Mouse (Mus musculus): ENCODE results near the gene Plch1. TPM values are rescaled to one million over a fixed set of nuclear protein-coding genes. Genes with fewer than 3 reads are reported as not detected.
A peak's percentile ranks its signal among the peaks of the same experiment; 100 is the strongest.

Plch1 gene
- polyA plus RNA-seq, 1 experiment from 2014 or later: 2.2 TPM

- Histone ChIP-seq H3K4me2 (replicated peaks; ENCODE audit: low read depth) (no peak overlapping the region), H3K4me3 (ENCODE audit: low read depth, low read length) (no peak overlapping the region), H3K27ac (ENCODE audit: low read depth, low read length) (no peak overlapping the region), H3K9me3 (ENCODE audit: control insufficient read depth) (no peaks in the 10 kb centered on the region), H3K27me3 (replicated peaks; ENCODE audit: control insufficient read depth, insufficient read depth, low read length) (no peaks in the 10 kb centered on the region), H3K4me1 (replicated peaks; ENCODE audit: control insufficient read depth, insufficient read depth, low read length) (no peaks in the 10 kb centered on the region), H3K36me3 (ENCODE audit: control insufficient read depth, insufficient read depth) (no peaks in the 10 kb centered on the region), H3K9ac (ENCODE audit: low read depth, low read length) (no peak overlapping the region)
- WGBS: 39% methylated on average over 1 of the region's 1 CpGs
- no peak for TF ChIP-seq CTCF (IDR thresholded peaks at IDR 0.05; ENCODE audit: low read depth)
- no peak for ATAC-seq
Observed at GRCm38 (mm10) chr3:63823874-63824400, 75.3 kb downstream of the Plch1 start.

- Histone ChIP-seq H3K4me1 (replicated peaks; ENCODE audit: control insufficient read depth, insufficient read depth, low read length) (no peaks in the 10 kb centered on the region), H3K36me3 (ENCODE audit: control insufficient read depth, insufficient read depth) (no peaks in the 10 kb centered on the region)
- TF ChIP-seq CTCF (IDR thresholded peaks at IDR 0.05; ENCODE audit: low read depth): no peak
Observed at GRCm38 (mm10) chr3:63822631-63823030, 76.6 kb downstream of the Plch1 start.

GRCm38 (mm10) chr3:63815131-63815530, 84.1 kb downstream of the Plch1 start:
- Histone ChIP-seq H3K36me3 (ENCODE audit: control insufficient read depth, insufficient read depth) (no peaks in the 10 kb centered on the region), H3K9ac (ENCODE audit: low read depth, low read length) (no peak overlapping the region), H3K27ac (ENCODE audit: low read depth, low read length) (no peak overlapping the region), H3K4me3 (ENCODE audit: low read depth, low read length) (no peak overlapping the region), H3K9me3 (ENCODE audit: control insufficient read depth) (no peaks in the 10 kb centered on the region), H3K4me1 (replicated peaks; ENCODE audit: control insufficient read depth, insufficient read depth, low read length) (peaks cover 5% of the 10 kb centered on the region; the same call in 1 of the 2 replicates), H3K4me2 (replicated peaks; ENCODE audit: low read depth) (no peak overlapping the region), H3K27me3 (replicated peaks; ENCODE audit: control insufficient read depth, insufficient read depth, low read length) (no peaks in the 10 kb centered on the region)
- ATAC-seq: no peak
- no peak for TF ChIP-seq CTCF (IDR thresholded peaks at IDR 0.05; ENCODE audit: low read depth)
- WGBS: 53% methylated on average over 3 of the region's 3 CpGs

More at GRCm38 (mm10) chr3:63822631-63823030, 76.6 kb downstream of the Plch1 start:
- H3K4me3 ChIP-seq (ENCODE audit: low read depth, low read length): no peak overlapping the region
- no peaks in the 10 kb centered on the region for H3K9me3 ChIP-seq (ENCODE audit: control insufficient read depth)
- H3K9ac ChIP-seq (ENCODE audit: low read depth, low read length): no peak overlapping the region
- no peak for ATAC-seq
- H3K27ac ChIP-seq (ENCODE audit: low read depth, low read length): no peak overlapping the region
- H3K27me3 ChIP-seq (replicated peaks; ENCODE audit: control insufficient read depth, insufficient read depth, low read length): no peaks in the 10 kb centered on the region
- no peak overlapping the region for H3K4me2 ChIP-seq (replicated peaks; ENCODE audit: low read depth)

DNA sequence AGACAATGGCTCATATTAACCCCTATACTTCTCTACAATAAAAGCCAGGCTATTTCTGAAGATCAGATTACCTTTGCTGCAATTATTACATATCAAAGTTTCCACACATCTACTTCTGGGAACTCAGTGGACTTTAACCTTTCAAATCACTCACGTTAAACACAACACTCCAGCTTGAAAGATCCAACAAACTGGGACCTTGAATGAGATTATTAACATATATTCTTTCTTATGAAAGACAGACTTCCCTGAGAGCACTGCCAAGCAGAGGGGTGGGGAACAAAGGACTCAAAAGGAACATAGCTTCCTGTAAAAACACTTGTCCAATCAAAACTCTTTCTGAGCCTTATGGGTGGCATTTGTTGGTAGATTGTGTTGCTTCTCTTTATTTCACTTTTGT, 85.1 kb downstream of the Plch1 start:
- TF ChIP-seq CTCF (IDR thresholded peaks at IDR 0.05; ENCODE audit: low read depth): no peak
- Histone ChIP-seq H3K9ac (ENCODE audit: low read depth, low read length) (no peak overlapping the region), H3K9me3 (ENCODE audit: control insufficient read depth) (no peaks in the 10 kb centered on the region), H3K4me3 (ENCODE audit: low read depth, low read length) (no peak overlapping the region), H3K27ac (ENCODE audit: low read depth, low read length) (no peak overlapping the region), H3K36me3 (ENCODE audit: control insufficient read depth, insufficient read depth) (no peaks in the 10 kb centered on the region), H3K27me3 (replicated peaks; ENCODE audit: control insufficient read depth, insufficient read depth, low read length) (no peaks in the 10 kb centered on the region), H3K4me1 (replicated peaks; ENCODE audit: control insufficient read depth, insufficient read depth, low read length) (peaks cover 5% of the 10 kb centered on the region; the same call in 1 of the 2 replicates), H3K4me2 (replicated peaks; ENCODE audit: low read depth) (0 out of 2 replicates have a peak overlapping the region, but pooled peaks have one; percentile 24)
- WGBS: 31% methylated on average over 1 of the region's 1 CpGs
- ATAC-seq: peak; percentile 78

DNA sequence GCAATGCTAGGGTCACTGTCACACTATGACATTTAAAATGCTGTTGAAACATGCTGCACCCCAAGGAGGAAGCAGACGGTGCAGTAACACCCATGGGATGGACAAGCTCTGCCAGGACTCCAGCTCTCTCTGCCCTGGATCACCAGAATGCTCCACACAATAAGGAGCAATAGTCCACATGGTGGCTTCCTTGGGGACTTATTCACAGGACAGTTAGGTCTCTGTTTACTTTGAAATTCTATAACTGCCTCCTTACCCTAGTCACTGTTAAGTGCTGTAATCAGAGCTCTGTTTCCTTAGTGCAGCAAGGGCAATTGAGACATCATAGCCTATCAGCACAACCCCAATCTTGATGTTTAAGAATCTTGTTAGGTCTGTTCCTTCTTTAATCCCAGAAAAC, 92.4 kb downstream of the Plch1 start:
- H3K4me2 ChIP-seq (replicated peaks; ENCODE audit: low read depth): no peak overlapping the region
- H3K4me1 ChIP-seq (replicated peaks; ENCODE audit: control insufficient read depth, insufficient read depth, low read length): no peaks in the 10 kb centered on the region
- no peak for TF ChIP-seq CTCF (IDR thresholded peaks at IDR 0.05; ENCODE audit: low read depth)
- H3K4me3 ChIP-seq (ENCODE audit: low read depth, low read length): no peak overlapping the region
- WGBS: 28% methylated on average over 1 of the region's 1 CpGs
- H3K27ac ChIP-seq (ENCODE audit: low read depth, low read length): no peak overlapping the region
- no peaks in the 10 kb centered on the region for H3K27me3 ChIP-seq (replicated peaks; ENCODE audit: control insufficient read depth, insufficient read depth, low read length)
- ATAC-seq: peak; percentile 33; the same call in 1 of the 2 replicates
- no peak overlapping the region for H3K9ac ChIP-seq (ENCODE audit: low read depth, low read length)
- H3K36me3 ChIP-seq (ENCODE audit: control insufficient read depth, insufficient read depth): no peaks in the 10 kb centered on the region
- H3K9me3 ChIP-seq (ENCODE audit: control insufficient read depth): no peaks in the 10 kb centered on the region

GRCm38 (mm10) chr3:63805496-63805895, 93.8 kb downstream of the Plch1 start:
- no peak for ATAC-seq
- no peak overlapping the region for H3K27ac ChIP-seq (ENCODE audit: low read depth, low read length)
- H3K9me3 ChIP-seq (ENCODE audit: control insufficient read depth): no peaks in the 10 kb centered on the region
- no peaks in the 10 kb centered on the region for H3K4me1 ChIP-seq (replicated peaks; ENCODE audit: control insufficient read depth, insufficient read depth, low read length)
- H3K36me3 ChIP-seq (ENCODE audit: control insufficient read depth, insufficient read depth): no peaks in the 10 kb centered on the region
- no peak overlapping the region for H3K9ac ChIP-seq (ENCODE audit: low read depth, low read length)
- no peaks in the 10 kb centered on the region for H3K27me3 ChIP-seq (replicated peaks; ENCODE audit: control insufficient read depth, insufficient read depth, low read length)
- 90% methylated on average over 2 of the region's 2 CpGs for WGBS
- TF ChIP-seq CTCF (IDR thresholded peaks at IDR 0.05; ENCODE audit: low read depth): no peak
- no peak overlapping the region for H3K4me2 ChIP-seq (replicated peaks; ENCODE audit: low read depth)
- H3K4me3 ChIP-seq (ENCODE audit: low read depth, low read length): no peak overlapping the region

DNA sequence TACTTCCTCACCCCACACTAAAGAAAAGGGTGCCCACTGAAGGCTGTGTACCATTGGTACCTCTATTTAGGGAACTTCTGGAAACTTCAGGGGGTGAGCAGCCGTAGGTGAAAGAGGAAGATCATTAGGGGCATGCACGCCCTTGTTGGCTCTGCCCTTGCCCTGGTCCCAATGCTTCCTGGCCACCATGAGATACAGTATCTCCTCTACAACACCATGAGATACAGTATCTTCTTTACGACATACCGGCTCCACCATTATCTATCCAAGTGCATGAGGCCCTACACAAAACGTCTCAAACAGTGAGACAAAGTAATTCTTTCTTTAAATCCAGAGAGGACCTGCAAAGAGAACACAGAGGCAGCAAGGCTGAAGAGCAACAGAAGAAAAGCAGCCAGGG, 98.6 kb downstream of the Plch1 start:
- H3K9ac ChIP-seq (ENCODE audit: low read depth, low read length): no peak overlapping the region
- no peaks in the 10 kb centered on the region for H3K27me3 ChIP-seq (replicated peaks; ENCODE audit: control insufficient read depth, insufficient read depth, low read length)
- WGBS: 47% methylated on average over 5 of the region's 5 CpGs
- H3K4me1 ChIP-seq (replicated peaks; ENCODE audit: control insufficient read depth, insufficient read depth, low read length): no peaks in the 10 kb centered on the region
- no peak overlapping the region for H3K4me3 ChIP-seq (ENCODE audit: low read depth, low read length)
- no peak overlapping the region for H3K27ac ChIP-seq (ENCODE audit: low read depth, low read length)
- H3K36me3 ChIP-seq (ENCODE audit: control insufficient read depth, insufficient read depth): no peaks in the 10 kb centered on the region
- H3K4me2 ChIP-seq (replicated peaks; ENCODE audit: low read depth): no peak overlapping the region
- TF ChIP-seq CTCF (IDR thresholded peaks at IDR 0.05; ENCODE audit: low read depth): no peak
- no peak for ATAC-seq
- no peaks in the 10 kb centered on the region for H3K9me3 ChIP-seq (ENCODE audit: control insufficient read depth)
